Mouse (Mus musculus): ENCODE results near the gene Irx6.

The Irx6 gene

DNA sequence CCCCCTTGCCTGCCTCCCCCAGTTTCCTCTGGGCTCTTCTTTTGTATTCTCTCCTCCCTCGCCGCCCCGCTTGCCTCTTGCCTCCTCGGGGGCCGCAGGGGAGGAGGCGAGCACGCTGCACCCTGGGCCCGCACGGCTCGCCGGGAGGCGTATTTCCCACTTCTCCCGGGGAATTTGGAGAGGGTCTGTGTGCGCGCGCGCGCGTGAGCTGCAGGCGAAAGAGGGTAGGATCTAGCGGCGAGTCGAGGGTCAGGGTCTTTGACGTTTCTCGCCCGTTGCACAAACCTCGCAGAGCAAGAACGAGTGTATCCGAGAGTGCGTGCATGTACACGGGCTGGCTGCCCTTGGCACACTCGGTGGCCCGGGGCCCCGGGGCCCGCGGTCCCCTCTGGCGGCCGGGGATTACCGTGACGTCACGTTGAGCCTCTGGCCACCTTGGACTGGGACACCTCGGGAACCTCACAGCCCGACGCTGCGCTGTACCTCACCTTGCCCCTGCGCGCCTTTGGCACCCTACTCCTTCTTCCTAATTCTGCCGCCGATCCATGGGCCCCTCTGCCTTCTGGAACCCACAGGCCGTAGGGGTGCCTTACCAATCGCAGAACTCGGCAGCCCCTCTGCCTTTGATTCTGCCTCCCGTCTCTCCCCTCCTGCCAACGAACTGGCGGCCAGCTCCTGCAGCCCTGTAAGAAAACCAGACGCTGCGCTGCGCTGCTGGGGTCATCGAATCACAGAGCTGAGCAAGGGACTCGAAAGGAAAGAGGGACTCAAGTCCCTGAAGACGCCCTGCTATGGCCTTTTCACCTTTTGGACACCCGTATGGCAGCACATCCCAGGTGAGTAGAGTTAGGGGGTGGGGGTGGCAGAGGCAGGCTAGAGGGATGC, at the start of gene Irx6:
Gene Irx6, plus strand, starts transcription at position 45 of the 885 bp plus-strand sequence.
- DNase-seq (ENCODE audit: extremely low spot score, low read depth, low spot score): no peak

DNA sequence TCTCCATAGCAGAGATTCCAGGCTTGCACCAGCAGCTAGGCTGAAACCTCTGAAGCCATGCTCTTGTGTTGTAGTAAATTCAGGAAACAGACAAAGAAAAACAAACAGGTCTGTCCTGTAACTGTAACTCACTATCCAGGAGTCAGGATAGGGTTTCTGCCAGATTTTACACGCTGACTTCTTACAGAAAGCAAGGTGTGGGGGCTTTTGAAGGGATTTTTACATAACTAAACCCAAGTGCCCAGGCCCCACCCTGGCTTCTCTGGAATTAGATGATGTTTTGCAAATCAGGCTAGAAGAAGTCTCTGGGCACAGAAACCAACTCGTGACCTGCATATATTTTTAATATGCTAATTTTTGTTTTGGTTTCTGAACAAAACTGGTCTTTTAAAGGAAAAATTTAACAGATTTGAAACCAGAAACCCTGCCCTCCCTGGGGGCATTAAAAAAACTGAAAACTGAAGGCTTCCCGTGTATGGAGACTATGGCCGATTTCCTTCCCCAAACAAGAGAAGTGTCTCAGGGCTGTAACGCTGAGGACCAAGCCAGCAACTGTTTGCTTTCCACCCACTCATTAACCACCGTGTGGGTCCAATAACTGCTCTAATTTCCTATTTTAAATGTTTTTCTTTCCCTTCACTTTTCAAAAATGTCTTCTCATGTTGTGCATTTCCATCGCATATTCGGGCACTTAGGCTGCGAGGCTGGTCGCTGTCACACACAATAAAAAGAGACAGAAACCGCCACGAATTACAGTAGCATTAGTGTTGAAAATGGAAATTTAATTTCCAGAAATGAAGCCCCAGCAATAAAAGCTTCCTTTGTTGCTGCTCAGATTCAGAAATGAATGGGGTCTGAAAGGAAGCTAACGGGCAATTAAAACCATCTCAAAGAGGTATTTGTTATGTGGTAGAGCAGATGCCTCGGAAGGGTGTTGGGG, 45.1 kb upstream of the Irx6 start:
- no peak for DNase-seq (ENCODE audit: extremely low spot score, low read depth, low spot score)

DNA sequence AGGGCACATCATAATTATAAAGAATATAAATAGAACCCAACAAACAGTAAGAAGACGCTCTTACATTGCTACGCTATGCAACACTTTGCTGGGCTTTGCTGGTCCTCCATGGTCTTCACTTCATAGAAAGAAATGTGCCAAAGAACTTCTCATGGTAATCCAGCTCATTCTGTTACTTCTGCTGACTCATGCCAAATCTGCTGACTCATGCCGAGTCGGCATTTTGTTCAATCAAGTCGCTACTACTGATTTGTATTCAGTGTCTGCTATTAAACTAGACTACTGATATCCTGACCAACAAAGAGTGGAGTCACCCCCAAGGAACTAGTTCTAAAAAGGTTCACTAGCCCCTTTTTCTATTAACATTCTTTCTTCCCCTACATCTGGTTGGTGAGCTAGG, 40.9 kb upstream of the Irx6 start:
- DNase-seq (ENCODE audit: extremely low spot score, low read depth, low spot score): no peak

DNA sequence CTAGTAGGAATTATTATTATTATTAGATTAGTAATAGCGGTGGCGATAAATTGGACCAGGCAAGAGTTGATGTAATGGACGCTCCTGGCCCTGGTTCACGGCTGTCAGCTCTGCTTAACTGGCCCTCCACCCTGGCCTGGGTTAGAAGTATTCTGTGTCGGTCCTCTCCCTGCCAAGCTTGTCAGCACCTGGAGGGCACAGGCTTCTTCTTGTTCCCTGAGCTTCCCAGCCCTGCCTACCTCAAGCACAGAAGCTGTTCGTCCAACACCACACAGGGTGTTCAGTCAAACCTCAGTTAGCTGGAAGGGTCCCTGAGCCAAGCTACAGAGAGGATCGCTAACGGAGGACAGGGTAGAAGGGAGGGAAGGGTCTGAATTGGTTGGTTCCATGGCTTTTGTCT, 33.3 kb upstream of the Irx6 start:
- DNase-seq (ENCODE audit: extremely low spot score, low read depth, low spot score): no peak

DNA sequence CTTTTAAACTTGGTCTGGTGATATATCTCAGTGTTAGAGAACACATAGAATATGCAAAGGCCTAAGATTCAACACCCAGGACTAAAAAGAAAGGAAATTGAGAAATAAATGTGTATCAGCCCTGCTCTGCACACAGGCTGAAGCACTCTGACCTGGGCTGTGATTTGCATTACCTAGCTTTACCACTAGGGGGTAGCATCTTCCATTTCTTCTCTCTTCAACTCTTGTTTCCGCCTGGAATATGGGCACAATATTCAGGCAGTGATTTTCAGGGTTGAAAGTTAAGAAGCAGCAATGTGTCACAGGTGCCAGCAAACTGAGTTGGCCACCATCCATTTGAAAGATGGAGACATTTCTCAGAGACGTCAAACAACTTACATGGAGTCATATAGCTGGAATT, 27.5 kb upstream of the Irx6 start:
- no peak for DNase-seq (ENCODE audit: extremely low spot score, low read depth, low spot score)

DNA sequence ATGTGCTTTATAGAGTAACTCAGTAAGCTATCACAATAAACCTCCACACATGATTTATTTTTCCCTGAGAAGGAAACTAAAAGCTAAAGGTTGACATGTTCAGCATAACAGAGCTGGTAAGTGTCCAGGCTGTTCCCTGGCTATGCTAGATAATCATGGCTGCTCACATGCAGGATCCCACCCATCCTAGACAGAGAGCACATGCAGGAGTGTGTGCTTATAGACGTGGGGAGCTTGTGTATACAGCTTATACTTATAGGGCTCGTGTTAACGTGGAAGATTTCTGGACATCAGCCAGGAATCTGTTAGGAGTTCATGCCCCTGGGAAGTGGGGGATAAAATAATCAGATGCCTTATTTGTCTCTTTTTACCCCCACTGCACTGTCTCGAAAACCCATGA, 9.9 kb upstream of the Irx6 start:
- DNase-seq (ENCODE audit: extremely low spot score, low read depth, low spot score): no peak

DNA sequence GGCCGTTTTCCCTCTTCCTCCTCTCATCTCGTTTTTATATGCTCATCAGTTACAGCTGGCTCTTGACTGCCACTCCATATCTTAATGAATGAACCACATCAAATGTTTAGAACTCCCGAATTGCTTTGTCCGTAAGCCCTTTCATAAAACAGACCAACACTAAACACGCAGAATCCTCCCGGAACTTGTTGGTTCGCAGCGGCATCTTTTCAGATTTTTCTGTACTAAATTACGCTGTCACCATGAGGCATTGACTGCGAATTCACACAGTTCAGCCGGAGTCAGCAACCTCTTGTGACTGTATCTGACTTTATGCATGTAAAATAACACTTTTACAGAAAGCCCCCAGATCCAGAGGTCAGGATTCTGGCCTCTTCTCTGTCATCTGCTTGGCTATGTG, 3.9 kb upstream of the Irx6 start:
- DNase-seq (ENCODE audit: extremely low spot score, low read depth, low spot score): no peak

DNA sequence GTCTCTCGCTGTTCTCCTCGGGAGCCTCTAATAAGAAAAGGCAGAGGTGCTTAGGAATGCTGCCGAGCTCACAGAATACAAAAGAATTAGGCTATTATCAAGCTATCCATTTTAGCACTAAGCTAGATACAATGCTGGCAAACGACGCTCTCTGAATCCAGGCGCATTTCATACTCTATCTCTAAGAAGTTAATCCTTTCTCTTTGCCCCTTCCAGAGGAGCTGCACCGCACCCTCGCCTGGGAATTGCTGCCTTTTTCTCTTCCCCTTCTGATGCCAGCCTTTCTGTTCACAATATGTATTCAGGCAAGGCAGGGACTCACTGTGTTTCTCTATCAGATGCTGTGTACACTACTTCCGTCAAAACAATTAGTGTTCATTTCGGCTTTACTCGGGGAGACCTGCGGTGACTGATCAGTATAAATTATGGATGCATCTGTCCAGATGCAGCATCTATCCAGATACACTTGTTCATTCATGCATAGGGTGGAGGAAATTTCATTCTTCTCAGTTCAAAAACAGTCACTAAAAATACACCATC, 3.4 kb upstream of the Irx6 start:
- no peak for DNase-seq (ENCODE audit: extremely low spot score, low read depth, low spot score)

DNA sequence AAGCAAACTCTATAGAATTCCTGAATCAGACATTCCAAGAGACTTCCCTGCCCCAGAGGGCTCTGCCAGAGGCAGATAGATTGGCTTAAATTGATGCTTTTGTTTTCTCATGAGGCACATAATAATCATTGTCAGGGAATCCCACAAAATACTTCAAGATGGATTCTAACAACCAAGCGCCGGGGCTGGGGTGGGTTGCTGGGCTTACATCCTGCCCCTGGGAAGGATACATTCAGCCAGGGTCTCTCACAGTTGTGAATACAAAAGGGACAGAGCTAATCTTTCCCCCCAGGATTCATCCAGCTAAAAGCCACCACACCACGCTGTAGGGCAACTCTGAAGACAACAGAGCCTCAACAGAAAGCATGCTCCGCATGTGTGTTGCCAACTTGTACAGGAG, 2.2 kb upstream of the Irx6 start:
- DNase-seq (ENCODE audit: extremely low spot score, low read depth, low spot score): no peak

DNA sequence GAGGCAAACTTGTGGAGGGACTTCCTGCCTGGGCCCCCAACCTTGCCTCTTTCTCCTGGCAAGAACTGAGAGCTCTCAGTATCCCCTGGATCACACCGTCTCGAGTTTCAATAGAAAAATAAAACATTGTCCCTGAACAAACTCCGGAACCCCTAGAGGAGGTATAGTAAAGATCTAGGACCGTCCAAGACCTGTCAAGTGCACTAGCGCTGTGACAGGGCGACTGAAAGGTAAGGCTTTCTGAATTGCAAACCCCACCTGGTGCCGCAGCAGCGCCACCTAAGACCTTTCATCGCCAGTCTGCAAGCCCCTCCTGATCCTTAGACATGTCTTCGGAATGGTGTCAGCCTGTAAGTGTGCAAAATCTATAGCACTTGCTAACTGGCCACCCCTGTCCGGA, 987 bp upstream of the Irx6 start:
- DNase-seq (ENCODE audit: extremely low spot score, low read depth, low spot score): no peak

DNA sequence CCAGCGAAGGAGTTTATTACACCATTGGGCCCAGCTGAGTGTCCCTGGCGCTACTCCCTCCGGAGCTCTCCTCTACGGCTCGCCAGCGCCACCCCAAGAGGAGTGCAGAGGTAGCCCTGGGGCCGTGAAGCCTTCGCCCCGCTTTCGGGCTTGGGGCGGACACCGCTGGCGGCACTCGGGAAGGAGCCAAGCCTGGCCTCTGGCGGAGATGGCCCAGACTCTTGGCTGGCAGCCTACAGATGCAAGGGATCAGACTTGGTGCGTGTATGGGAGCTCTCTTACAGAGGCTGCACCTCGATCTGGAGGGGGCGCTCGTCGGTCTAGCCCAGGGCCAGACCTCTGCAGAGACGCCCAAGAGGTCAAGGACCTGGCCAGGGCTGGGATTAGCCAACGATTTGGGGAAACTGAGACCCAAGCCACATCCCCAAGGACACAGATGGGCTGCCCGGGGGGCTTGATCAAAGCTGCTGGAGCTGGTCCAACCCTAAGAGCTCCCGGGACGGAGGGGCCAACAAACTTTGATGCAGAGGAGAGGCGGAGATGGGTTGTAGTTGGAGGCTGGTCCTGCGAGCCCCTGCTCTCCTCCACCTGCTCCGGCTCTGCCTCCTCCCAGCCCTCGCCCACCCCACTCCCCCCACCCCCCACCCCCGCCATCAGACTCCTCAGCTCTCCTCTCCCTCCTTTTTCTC, 389 bp upstream of the Irx6 start:
- DNase-seq (ENCODE audit: extremely low spot score, low read depth, low spot score): no peak

DNA sequence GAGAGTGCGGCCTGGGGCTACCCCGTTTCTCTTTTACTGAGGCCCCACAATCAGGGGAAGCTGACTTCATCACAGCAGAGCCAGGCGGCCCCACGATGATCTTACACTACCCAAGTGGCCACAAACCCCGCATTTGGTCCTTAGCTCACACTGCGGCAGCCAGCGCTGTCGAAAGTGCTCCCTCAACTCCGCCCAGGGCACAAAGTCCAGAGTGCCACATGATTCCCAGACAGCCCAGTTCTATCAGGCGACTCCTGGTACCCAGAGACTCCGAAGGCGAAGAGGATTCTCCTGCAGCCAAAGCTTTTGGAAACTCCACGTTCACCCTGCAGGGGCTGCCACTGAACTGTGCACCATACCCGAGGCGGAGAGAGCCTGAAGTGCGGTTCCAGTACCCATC, 4.3 kb downstream of the Irx6 start:
- DNase-seq (ENCODE audit: extremely low spot score, low read depth, low spot score): no peak

DNA sequence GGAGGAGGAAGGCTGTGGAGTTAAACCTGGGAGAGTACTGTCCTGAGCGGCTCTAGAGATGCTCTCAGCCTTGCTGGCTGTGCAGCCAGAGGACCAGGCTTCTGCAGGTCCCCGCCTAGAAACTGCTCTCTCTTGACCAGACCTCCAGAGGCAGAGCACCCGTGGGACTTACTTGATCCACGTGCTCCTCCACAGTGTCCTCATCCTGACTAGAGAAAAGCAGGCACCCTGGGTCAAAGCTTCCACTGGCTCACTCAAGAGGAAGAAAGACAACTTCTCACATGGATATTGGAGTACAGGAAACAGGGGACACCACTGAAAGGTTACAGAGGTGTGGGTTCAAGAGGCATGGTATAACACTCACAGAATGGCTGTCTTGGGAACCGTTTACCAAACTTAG, 23.3 kb downstream of the Irx6 start:
- DNase-seq (ENCODE audit: extremely low spot score, low read depth, low spot score): no peak

DNA sequence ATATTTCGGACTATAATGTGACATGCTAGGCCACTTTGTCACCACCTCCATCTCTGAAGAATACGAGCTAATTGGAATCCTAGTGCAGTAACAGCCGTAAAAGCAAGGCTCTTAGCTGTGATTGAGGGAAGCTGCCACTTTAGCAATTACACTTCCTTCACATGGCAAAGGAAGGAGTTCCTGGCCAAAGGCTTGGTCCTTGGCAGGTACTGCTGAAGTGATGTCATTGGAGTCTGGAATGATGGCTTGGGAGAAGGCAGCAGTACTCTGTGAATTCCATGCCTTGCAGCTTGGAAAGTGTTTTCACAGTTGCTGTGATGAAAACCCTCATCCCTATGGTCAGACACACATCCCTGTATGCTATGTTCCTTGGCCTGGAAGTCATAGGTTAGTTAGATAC, 24.3 kb downstream of the Irx6 start:
- no peak for DNase-seq (ENCODE audit: extremely low spot score, low read depth, low spot score)

DNA sequence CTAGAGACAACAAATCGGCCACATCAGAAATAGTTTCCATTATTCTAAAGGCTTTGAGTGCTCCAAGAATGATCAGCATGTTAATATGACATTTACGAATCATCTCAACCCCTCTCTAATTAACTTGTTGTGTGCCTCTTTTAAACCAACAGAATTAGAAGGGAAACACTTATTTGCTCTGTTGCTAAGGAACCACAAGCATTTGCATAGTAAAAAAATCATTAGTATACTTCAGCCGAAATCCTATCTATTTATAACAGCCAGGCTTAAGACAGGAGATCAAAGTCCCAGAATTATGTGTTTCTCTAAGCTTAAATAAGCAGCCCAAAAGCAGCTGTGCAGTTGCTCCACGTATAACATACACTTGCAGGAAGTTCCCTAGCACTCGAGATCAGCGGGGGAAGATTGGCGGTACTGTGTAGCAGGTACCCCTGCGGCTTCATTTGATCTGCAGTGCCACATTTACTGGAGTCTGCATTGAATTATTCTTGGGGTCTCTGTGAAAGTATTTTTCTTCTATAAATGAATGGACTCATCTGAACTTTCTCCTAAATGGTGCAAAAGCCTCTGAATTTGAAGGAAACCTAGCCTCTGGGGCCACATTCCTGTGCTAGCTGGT, 25.9 kb downstream of the Irx6 start:
- no peak for DNase-seq (ENCODE audit: extremely low spot score, low read depth, low spot score)

DNA sequence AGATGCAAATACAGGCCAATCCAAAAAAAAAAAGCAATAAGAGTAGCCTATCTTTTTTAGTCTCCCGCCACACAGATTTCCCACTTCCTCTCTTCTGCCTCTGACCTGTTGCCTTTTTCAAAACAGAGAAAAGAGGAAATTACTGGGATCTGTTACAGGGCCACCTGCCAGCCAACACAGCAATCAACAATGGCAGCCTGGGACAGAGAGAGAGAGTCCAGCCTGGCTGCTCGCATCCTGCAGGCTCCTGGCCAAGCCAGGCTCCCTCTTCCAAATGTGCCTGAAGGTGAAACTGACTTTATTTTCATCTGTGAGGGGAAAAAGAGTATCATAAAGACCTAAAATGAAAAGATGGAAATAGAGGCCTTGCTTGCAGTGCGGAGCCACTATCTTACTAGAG, 29.3 kb downstream of the Irx6 start:
- no peak for DNase-seq (ENCODE audit: extremely low spot score, low read depth, low spot score)

DNA sequence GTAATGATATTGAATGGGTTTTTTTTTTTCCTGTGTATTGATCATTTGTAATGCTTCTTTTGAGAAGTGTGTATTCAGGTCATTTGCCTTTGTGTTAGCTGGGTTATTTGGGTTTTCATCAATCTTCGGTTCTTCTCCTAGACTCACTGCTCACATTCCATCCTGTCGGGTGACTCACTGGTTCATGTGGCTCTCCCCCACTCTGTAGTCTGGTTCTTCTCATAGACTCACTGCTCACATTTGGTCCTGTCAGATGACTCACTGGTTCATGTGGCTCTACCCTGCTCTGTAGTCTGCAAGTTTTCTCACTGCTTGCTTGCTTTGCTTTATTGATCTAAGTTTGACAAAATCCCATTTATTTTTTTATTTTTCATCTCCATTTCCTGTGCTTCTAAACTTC, 32.2 kb downstream of the Irx6 start:
- no peak for DNase-seq (ENCODE audit: extremely low spot score, low read depth, low spot score)

DNA sequence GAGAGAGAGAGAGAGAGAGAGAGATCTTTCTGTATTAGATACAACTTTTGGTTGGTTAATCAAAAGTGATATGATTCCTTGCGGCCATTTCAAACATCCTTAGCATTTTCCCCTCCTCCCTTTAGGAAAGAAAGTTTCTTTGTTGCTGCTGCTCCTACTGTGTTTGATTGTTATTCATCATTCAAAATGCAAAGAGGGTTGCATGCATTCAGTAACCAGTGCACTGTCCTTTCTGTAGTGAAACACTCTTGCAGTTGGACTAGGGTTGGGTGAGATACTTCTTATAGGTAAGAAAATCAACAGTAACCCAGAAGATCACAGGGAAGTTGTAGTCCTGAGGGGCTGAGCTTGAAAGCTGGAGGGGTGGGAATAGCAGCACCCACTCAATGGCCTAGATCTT, 39.2 kb downstream of the Irx6 start:
- DNase-seq (ENCODE audit: extremely low spot score, low read depth, low spot score): no peak

DNA sequence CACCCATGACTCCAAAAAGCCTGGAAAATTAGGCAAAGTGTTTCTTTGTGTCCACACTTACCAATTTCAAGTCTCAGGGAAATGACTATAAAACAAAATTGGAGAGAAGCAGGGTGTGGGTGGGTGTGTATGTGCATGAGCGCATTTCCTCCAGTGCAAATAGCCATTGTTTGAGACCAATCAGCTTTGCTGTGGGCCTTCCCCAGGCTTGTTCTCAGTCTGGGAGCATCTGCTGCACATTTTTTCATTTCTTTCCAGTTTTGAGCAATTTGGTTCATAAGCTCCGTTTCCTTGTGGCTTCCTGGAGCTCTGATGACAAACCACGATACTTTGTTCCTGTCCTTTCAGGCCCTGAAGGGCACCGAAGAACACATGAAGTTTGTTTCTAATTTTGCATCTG, 43.3 kb downstream of the Irx6 start:
- DNase-seq (ENCODE audit: extremely low spot score, low read depth, low spot score): no peak

DNA sequence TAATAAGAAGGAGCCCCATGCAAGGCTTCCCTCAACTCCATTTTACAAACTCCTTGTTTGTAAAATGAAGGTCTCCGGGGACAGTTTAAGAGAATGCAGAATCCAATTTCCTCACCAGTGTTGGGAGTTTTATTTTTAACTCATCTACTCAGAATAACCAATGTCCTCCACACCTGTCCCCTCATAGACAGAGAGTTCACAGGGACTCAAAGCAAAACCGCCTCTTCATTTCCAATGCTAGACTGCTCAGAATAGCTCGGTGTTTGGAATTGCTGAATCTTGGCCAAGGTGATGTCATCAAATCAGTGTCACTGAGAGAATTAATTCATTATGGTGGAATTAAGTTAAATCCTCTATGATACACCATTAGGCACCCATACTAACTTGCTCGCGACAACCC, 44.0 kb downstream of the Irx6 start:
- DNase-seq (ENCODE audit: extremely low spot score, low read depth, low spot score): no peak

Data from hindlimb bud, embryonic 11.5 days (tissue).